Mouse (Mus musculus): Measurements from ENCODE around the gene Asrgl1.

Gene Asrgl1

GRCm38 (mm10) chr19:9070316-9070715 is 65.1 kb downstream of the Asrgl1 start:
- no peak for DNase-seq

- DNase-seq: no peak
These were observed 65.6 kb downstream of the Asrgl1 start for GRCm38 (mm10) chr19:9069687-9070307.

DNA sequence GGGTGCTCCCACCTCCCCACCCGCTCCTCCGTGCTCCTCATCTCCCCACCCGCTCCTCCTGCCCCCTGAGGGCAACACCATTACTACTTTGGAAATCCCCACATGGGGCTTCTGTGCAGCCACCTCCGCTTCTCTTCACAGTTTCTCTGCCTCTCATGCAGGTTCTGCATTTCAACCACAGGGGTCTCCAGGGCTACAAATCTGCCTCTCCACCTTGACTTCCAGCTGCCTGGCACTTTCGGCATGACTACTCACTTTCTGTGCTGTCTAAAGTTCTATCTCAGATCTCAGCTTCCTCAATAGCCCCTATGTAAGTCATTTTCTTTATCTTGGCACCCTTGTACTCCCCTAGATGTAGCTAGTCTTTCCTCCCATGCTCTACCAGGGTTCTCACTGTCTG is 68.1 kb downstream of the Asrgl1 start:
- peak; percentile 25 for DNase-seq

DNA sequence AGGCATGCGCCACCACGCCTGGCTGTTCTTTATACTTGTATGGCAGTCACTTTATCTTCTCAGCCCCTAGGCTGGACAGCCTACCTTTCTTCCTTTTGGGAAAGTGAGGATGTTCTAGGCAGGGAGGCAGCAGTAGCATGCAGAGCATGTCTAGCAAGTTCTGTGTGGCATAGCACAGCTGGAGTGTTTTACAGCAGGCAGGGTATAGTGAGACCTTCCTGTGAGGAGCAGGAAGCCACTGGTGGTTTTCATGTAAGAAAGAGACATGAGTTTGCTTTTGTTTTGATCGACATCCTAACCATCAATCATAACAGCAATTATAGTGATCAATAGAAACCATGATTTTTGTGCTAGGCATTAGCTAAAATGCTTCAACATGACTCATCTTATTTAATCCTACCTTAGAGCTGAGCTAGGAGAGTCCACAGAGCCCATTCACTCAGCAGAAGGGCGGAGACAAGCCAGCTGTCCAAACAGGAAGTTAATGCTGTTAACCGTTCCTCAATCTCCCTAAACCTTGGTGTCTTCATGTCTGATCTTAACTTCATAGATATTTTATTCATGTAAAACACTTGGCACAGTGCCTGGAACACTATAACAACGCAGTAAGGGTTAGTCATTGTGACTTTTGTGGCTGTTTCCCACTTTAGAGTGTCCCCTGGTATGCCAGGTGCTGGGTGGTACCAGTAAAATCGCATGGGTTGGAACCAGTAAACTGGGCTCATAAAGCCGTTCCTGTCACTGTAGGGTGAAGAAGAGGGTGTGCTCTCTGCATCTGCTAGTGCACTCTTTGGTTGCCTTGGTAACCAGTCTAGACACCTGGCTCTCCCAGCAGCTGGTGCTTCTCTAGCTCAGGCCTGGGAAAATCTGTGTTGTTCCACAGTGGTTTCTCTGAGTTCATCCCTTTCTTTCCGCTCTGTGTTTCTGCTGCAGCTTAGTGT is 69.5 kb downstream of the Asrgl1 start:
- DNase-seq: peak; percentile 60

- DNase-seq: no peak
These were observed 71.6 kb downstream of the Asrgl1 start for GRCm38 (mm10) chr19:9063831-9064230.

DNA sequence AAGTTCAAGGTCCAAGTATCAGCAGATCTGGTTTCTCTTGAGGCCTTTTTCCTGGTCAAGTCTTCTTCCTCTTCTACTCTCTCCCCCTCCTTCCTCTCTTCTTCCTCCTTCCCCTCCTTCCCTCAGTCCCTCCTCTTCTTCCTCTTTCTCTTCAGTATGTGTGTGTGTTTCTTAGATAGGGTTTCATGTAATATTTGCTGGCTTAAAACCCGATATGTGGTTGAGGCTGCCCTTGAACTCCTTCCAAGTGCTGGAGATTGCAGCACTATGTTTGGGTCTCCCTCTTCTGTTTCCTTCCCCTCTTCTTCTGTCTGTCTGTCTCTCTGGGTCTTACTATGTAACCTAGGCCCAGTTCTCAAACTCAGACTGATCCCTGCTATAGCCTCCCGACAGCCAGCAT is 72.6 kb downstream of the Asrgl1 start:
- DNase-seq: no peak

DNA sequence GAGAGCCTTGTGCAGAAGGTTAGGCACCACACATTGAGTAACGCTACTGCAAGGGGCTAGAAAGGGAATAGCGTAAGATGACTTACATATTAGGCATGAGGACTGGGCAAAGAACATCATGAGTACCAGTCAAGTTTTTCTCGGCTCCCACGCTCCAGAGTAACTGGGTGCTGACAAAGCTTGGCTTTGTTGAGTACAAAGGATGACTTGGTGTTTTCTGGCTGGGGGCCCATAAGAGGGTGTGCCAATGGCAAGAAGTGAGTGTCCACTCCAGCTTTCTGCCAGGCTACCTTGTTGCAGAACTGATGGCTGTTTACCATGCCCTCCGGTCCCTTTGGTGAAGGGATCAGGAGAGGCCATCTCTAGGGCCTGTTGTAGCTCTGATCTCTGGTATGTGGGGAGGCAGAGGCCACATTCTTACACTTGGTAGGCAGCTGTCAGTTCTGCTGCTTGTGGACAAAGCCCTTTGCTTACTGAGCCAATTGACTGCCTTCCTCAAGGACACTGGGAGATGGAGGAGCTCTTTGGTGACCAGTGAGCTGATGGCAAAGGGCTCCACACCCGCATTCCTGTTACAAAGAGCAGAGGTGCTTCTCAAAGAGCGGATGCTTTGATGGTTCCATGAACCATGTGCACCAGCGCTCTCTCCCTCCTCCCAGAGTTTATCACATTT is 74.1 kb downstream of the Asrgl1 start:
- DNase-seq: no peak

DNA sequence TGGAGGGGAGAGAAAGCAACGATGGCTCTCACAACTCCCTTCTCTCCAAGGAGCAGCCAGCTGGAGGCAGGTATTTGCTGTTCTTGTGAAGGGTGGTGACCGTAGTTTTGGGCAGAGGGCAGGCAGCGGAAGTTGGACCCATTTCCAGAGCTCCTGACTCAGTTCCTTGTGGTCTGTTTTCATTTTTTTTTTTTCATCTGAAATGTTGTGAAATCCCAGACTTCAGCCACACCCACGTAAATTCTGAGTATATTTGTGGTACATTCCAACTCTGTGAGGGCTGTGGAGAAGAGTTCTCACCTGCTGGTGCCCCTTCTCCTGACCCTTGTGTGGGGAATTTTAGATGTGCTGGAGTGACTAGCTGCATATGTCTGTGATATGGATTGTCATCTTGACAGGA is 75.3 kb downstream of the Asrgl1 start:
- no peak for DNase-seq
